Mouse (Mus musculus) cortical plate, adult 2 months (tissue): ENCODE data around the gene Agap2. TPM values are rescaled to one million over a fixed set of nuclear protein-coding genes. Genes with fewer than 3 reads are reported as not detected.

Source experiments
- H3K27ac ChIP-seq: fragments of 200-500 bp; 2 replicates; pipeline ENCODE4 v1.5.1; 2012; ENCODE audit warnings: low read length, control low read depth, inconsistent platforms; ENCODE audit not compliant: insufficient read depth
- H3K4me1 ChIP-seq: fragments of 200-500 bp; 2 replicates; pipeline ENCODE4 v1.6.1; 2011; ENCODE audit warnings: low read length; ENCODE audit not compliant: control insufficient read depth, insufficient read depth
- H3K4me3 ChIP-seq: fragments of 200-500 bp; 2 replicates; pipeline ENCODE4 v1.5.1; 2011; ENCODE audit warnings: mild to moderate bottlenecking, low read length, control low read depth; ENCODE audit not compliant: insufficient read depth
- CTCF ChIP-seq: fragments of 200-500 bp; IDR thresholded peaks from 2 replicates; pipeline ENCODE4 v1.5.1; 2011; ENCODE audit warnings: mild to moderate bottlenecking, control low read depth, low read length; ENCODE audit not compliant: insufficient read depth; ENCODE audit errors: extremely low read depth
- POLR2A ChIP-seq: fragments of 200-500 bp; IDR thresholded peaks from 2 replicates; pipeline ENCODE4 v1.6.1; 2011; ENCODE audit warnings: mild to moderate bottlenecking, low read length, control low read depth; ENCODE audit not compliant: insufficient read depth; ENCODE audit errors: extremely low read depth
- polyA plus RNA-seq: library from polyadenylated mRNA; depleted of rRNA; stranded (reverse); fragments of >200 nt; gene quantifications from 2 replicates; pipeline ENCODE4 v1.2.3, GENCODE M21; 2012

Gene Agap2
- polyA plus RNA-seq, 1 experiment = 383 TPM

- H3K27ac ChIP-seq = no peak overlapping the region
- H3K4me3 ChIP-seq = no peak overlapping the region
- TF ChIP-seq CTCF (no peak), POLR2A (no peak)
- peaks cover 3% of the 10 kb centered on the region; the same call in 1 of the 2 replicates for H3K4me1 ChIP-seq
Observed at GRCm38 (mm10) chr10:127073981-127074380, 1.1 kb upstream of the Agap2 start.

GRCm38 (mm10) chr10:127075651-127076050 is 567 bp downstream of the Agap2 start:
- peaks cover 3% of the 10 kb centered on the region; the same call in 1 of the 2 replicates for H3K4me1 ChIP-seq
- H3K4me3 ChIP-seq = no peak overlapping the region
- TF ChIP-seq POLR2A (no peak), CTCF (no peak)
- no peak overlapping the region for H3K27ac ChIP-seq

GRCm38 (mm10) chr10:127076082-127076481 is 998 bp downstream of the Agap2 start:
- Histone ChIP-seq H3K4me1 (peaks cover 3% of the 10 kb centered on the region; the same call in 1 of the 2 replicates), H3K4me3 (no peak overlapping the region), H3K27ac (no peak overlapping the region; the same call in 1 of the 2 replicates)
- TF ChIP-seq CTCF = no peak
- peak; percentile 44; the same call in 1 of the 2 replicates for TF ChIP-seq POLR2A

- peak; percentile 38; the same call in 1 of the 2 replicates for TF ChIP-seq POLR2A
- no peak for TF ChIP-seq CTCF
- Histone ChIP-seq H3K27ac (peak overlapping the region; percentile 95), H3K4me1 (peaks cover 6% of the 10 kb centered on the region; the same call in 1 of the 2 replicates)
Observed at GRCm38 (mm10) chr10:127077515-127077914, 2.4 kb downstream of the Agap2 start.

GRCm38 (mm10) chr10:127078001-127078676 is 3.1 kb downstream of the Agap2 start:
- Histone ChIP-seq H3K4me3 (peak overlapping the region; percentile 48), H3K4me1 (peaks cover 12% of the 10 kb centered on the region), H3K27ac (peak overlapping the region; percentile 95)
- peak; percentile 81 for TF ChIP-seq POLR2A
- no peak for TF ChIP-seq CTCF

More at GRCm38 (mm10) chr10:127077515-127077914, 2.4 kb downstream of the Agap2 start:
- peak overlapping the region; percentile 48 for H3K4me3 ChIP-seq

- peak overlapping the region; percentile 48 for H3K4me3 ChIP-seq
- TF ChIP-seq POLR2A = peak; percentile 53; the same call in 1 of the 2 replicates
- no peak for TF ChIP-seq CTCF
- H3K4me1 ChIP-seq = peaks cover 15% of the 10 kb centered on the region
- H3K27ac ChIP-seq = peak overlapping the region; percentile 83
Observed at GRCm38 (mm10) chr10:127078677-127079575, 3.8 kb downstream of the Agap2 start.

- Histone ChIP-seq H3K4me1 (peaks cover 15% of the 10 kb centered on the region), H3K27ac (peak overlapping the region; percentile 32), H3K4me3 (peak overlapping the region; percentile 48)
- TF ChIP-seq CTCF (0 out of 2 replicates have a peak, but pooled peaks have one; percentile 3), POLR2A (no peak)
Observed at GRCm38 (mm10) chr10:127079665-127080391, 4.7 kb downstream of the Agap2 start.

DNA sequence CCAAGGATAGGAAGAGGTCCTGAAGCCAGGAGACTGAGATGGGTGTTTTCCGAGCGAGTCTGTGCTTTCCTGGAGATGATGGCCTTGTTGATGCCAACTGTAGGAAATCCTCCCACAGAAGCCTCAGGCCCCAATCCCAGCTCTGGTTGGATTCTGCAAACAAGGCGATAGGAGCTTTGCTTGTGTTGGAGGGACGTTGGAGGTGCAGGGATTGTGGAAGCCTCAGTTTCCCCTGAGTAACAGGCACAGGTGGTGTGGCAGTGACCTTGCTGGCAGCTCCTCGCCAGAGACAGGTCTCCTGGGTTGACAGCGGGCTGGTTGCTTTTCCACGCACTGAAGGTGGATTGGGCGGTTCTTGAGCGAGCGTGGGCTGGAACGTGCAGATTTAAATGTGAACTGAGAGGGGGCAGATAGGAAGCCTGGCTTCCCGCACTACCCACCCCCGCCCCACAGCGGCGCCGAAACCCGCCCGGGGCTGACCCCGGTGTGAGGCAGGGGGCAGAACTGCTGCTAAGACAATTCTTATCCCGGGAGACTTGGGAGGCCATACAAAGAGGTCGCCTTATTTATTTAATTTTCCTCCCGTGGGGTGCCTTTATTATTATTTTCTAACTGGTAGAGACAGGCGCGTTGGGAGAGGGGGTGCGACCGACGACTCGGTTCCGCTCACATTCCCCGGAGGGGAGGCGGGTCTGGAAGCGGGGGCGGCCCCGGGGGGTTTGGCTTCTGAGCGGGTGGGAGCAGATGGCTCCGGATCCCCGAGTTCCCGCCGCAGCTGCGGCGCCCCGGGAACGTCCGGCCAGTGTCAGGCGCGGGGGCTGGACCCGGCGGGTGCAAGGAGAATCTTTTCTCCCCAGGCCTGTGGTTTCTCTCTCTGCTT is 6.1 kb downstream of the Agap2 start:
- Histone ChIP-seq H3K27ac (peak overlapping the region; percentile 96), H3K4me3 (peak overlapping the region; percentile 48), H3K4me1 (peaks cover 14% of the 10 kb centered on the region)
- TF ChIP-seq CTCF (no peak), POLR2A (peak; percentile 73)
